Mouse (Mus musculus) splenic B cell, adult 2 months (primary cell): ENCODE data around the gene Oxgr1.

Experiments
- DNase-seq: peaks from one replicate; pipeline ENCODE4 v3.0.0-alpha.2; 2011; ENCODE audit warnings: low read depth, low spot score
- H3K27me3 ChIP-seq: 2 replicates; pipeline ENCODE4 v1.6.1; 2012; ENCODE audit warnings: mild to moderate bottlenecking, low read length, moderate library complexity, mixed read lengths; ENCODE audit not compliant: control insufficient read depth, poor library complexity, insufficient read depth, severe bottlenecking
- H3K36me3 ChIP-seq: 2 replicates; pipeline ENCODE4 v1.6.1; 2012; ENCODE audit warnings: mild to moderate bottlenecking, low read length, moderate library complexity, mixed read lengths; ENCODE audit not compliant: control insufficient read depth, poor library complexity, insufficient read depth, severe bottlenecking

Gene Oxgr1

DNA sequence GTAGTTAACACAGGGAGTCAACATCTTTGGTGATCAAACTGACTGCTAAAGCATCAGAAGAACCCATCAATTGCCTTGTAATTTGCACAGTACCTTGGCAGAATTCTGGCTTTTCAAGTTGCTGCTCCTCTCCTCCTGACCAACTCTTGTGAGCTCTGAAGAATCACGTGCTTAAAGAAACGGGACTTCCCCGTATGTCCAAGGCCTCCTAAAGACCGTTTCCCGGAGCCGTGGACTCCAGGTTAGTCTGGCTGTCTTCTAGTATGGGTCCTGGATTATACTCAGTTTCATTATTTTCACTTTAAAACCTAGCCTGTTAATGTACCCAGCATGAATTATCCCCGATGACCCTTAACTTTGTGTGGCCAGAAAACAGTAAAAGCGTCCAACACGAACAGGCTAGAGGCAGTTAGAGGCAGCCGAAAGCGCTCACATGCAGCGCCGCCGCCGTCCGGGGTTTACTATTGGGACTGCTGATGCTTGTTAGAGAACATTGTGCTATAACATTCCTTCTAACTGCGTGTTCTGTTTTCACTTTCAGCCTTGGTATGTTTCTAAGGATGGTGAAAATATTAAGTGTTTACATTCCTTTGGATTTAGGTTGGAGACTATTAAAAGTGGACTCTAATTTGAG, at the start of gene Oxgr1:
Oxgr1 (minus strand) TSS at position 249 of the 634 bp plus-strand sequence.
- DNase-seq = no peak
- no peaks in the 10 kb centered on the region for H3K36me3 ChIP-seq
- H3K27me3 ChIP-seq = no peaks in the 10 kb centered on the region

DNA sequence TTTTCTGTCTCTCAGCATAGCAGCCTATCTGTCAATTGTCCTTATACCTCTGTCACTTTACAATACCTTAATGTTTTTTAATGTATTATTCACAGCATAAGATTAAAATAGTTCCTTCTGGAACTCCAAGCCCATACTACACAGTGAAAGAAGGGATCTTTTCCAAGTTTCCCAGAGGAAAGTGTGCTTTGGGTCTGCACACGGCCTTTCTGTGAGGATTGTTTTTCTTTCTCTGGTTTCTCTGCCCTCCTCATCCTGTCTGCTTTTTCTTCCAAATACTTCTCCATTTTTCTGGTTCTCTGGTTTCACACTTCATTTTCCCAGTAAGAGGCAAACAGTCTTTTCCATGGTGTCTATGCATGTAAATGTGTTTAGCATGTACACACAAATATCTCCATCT, 48.2 kb upstream of the Oxgr1 start:
- no peak for DNase-seq
- Histone ChIP-seq H3K27me3 (no peaks in the 10 kb centered on the region), H3K36me3 (no peaks in the 10 kb centered on the region)

DNA sequence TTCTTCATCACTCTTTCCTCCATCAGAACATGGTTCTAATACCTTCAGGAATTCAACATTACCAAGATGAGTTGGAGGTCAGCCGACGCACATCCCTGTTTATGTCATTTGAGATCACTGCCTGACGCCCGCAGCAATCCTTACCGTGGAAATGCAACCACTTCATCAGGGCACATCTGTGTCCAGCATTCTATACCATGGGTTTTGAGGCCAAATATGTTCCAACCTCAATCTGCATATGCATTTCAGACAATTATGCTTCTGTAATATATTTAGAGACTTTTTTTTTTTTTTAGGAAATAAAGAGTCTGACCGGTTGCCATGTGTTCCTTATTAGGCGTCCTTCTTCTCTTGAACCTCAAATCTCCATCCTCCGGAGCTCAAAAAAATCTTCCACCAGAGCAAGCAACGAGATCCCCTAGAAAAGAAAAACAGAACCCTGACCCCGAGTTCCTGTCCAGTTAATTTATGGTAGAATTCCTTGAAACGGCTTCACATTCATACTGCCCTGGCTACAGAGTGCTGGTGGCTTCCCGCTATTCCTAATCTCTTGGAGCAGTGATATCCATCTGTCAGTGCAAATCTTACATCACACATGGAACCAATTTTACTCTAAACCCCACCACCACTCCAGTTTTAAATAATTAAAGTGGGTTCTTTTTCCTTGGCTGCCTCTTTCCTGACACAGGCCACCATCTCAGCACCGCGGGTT, 47.6 kb upstream of the Oxgr1 start:
- H3K27me3 ChIP-seq = no peaks in the 10 kb centered on the region
- DNase-seq = no peak
- H3K36me3 ChIP-seq = no peaks in the 10 kb centered on the region

DNA sequence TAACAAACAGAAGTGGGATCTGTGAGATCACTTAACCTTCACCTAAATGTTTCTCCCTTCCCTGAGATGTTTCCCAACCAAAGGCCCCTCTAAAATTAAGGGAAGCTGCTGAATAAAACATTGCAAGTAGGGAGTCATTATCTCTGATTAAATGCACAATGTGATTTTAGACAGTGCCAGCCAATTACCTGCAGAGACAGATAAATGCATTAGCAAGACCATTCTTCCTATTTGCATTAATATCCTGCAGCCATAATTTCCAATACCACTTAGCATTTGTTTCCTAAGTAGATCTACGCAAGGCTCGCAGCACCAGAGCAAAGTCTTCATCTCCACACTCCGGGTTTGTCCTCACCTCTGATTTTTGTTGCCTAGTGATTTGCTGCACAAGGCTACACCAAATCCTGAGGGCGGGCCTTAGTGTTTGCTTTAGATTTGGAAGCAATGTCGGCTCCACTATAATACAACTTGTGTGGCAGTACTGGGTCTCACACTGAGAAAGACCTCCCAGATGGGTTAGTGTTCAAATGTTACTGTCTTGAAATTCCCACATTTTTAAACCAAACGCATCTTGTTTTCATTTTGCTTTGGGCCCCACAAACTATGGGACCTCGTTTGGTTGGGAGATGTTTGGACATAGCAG, 46.9 kb upstream of the Oxgr1 start:
- no peak for DNase-seq
- H3K36me3 ChIP-seq = no peaks in the 10 kb centered on the region
- H3K27me3 ChIP-seq = no peaks in the 10 kb centered on the region

DNA sequence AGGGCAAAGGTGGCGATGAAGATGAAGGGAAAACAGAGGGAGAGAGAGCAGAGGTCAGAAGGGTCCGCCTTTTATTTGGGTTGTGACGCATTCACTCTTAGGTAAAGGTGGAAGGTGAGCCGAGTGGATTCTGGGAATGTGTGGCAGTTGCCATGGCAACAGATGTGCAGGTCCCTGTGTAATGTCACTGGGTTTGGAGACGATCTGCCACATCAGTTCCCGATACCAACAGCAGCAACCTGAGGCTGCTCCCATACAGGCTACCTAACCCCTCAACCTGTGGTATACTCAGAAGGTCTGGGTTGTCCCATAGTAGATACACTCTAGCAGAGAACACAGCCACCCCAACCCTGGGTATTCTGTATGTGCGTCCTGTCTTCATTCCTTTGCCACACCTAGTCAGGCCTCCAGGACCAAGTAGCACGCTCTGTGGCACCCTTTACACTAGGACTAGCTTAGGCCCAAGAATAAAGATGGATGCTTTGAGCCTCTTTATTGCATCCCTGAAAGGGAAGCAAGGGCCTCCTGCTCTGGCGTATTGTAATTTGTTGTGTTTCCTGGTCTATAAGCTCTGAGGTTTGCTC, 41.9 kb upstream of the Oxgr1 start:
- Histone ChIP-seq H3K36me3 (no peaks in the 10 kb centered on the region), H3K27me3 (no peaks in the 10 kb centered on the region)
- no peak for DNase-seq

DNA sequence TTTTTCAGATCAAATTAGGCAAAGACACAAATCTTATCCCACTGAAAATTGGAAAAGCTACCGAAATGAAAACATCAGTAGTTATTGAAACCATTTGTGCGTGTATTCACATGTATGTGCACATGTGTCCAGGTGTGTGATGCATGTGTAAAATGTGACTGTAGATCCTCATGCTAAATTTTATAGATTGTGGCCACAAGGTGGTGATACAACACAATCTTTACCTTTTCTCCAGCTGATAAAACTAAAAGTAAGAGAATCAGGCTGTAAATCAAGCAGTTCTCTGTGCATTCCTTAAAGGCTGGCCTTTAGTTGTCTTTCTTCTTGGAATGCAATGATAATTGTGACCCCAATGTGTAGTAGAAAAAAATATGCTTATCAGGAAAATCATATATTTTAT, 34.0 kb upstream of the Oxgr1 start:
- Histone ChIP-seq H3K27me3 (no peaks in the 10 kb centered on the region), H3K36me3 (no peaks in the 10 kb centered on the region)
- peak; percentile 4 for DNase-seq

DNA sequence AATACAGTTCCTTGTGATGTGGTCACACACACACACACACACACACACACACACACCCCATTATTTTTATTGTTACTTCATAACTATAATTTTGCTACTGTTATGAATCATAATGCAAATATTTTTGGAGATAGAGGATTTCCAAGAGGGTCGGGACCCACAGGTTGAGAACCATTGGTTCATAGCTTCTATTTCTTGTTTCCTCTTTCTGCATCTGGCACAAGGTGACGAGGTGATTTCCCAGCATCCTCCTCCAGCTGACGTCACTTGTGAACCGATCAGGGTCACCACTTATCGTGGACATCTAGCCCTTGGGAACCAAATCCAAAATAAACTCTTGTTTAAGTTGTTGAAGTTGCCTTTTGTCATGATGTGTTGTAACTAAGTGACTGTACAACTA, 33.5 kb upstream of the Oxgr1 start:
- no peaks in the 10 kb centered on the region for H3K27me3 ChIP-seq
- no peaks in the 10 kb centered on the region for H3K36me3 ChIP-seq
- DNase-seq = peak; percentile 1

DNA sequence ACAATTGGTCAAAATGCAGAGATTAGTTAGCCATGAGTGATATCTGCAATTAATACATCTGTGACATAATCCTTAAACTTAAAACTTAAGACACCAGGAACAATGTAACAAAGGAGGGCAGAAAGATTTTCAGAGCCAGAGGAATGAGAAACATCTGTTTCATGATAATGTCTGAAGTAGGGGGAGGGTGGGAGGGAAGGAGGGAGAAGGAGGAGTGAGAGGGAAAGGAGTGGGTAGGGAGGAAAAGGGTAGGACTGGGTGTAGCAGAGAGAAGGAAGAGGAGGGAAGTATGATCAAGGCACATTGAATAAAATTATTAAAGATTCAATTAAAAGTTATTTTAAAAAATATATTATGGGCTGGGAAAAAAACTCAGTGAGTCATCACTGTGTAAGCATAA, 32.0 kb upstream of the Oxgr1 start:
- H3K36me3 ChIP-seq = no peaks in the 10 kb centered on the region
- DNase-seq = no peak
- H3K27me3 ChIP-seq = no peaks in the 10 kb centered on the region

DNA sequence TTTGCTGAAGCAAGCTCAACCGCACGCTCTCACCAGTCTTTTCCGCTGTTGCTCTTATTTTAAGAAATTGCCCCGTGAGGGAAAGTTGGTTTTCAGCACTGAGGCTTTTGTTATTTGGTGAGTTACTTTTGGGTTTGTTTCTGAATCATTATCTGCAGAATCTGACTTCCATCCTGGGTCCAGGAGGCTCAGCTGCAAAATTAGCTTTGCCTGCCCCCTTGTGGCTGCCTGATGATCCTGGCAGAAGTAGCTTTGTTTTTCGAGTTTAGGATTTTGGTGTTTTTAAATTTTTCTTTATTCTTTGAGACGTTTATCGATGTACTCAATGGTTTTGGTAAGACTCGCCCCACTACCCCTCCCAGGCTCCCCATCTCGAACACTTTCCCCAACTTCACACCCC, 18.9 kb upstream of the Oxgr1 start:
- DNase-seq = no peak
- no peaks in the 10 kb centered on the region for H3K27me3 ChIP-seq
- H3K36me3 ChIP-seq = no peaks in the 10 kb centered on the region

DNA sequence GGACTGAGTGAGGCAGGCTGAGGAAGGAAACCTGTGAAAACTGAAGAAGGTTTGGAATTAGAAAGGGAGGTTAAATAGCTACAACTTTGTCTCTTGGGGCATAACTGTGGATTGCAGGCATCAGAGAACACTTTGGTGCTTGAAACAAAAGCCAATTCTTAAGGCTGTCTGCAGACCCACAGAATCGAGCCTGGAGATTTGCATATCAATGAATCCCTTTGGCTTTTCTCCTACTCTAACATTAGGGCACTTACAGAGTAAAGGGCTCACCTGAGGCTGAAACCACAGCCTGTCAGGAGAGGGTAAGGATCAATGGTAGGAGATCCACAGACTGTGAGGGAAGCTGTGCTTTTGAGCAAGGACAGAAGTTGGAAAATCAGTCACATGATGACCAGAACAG, 8.8 kb downstream of the Oxgr1 start:
- H3K36me3 ChIP-seq = no peaks in the 10 kb centered on the region
- DNase-seq = no peak
- no peaks in the 10 kb centered on the region for H3K27me3 ChIP-seq

DNA sequence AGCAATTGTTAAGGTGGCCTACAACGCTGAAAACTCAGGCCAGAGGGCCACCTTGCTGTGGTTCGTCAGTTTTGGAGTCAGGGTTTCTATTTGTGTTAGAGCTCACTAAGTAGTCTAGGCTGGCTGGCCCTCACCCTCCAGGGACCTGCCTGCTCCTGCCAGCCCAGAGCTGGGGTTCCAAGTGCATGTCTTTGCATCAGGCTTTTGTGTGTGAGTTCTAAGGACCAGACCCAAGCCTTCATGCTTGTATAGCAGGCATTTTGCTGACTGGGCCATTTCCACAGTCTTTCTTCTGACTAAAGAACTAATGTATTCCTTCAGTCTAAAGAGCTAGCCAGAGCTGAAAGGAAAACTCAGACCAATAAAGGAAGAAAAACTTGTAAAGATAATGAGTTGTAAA, 22.3 kb downstream of the Oxgr1 start:
- no peak for DNase-seq
- Histone ChIP-seq H3K27me3 (no peaks in the 10 kb centered on the region), H3K36me3 (no peaks in the 10 kb centered on the region)

DNA sequence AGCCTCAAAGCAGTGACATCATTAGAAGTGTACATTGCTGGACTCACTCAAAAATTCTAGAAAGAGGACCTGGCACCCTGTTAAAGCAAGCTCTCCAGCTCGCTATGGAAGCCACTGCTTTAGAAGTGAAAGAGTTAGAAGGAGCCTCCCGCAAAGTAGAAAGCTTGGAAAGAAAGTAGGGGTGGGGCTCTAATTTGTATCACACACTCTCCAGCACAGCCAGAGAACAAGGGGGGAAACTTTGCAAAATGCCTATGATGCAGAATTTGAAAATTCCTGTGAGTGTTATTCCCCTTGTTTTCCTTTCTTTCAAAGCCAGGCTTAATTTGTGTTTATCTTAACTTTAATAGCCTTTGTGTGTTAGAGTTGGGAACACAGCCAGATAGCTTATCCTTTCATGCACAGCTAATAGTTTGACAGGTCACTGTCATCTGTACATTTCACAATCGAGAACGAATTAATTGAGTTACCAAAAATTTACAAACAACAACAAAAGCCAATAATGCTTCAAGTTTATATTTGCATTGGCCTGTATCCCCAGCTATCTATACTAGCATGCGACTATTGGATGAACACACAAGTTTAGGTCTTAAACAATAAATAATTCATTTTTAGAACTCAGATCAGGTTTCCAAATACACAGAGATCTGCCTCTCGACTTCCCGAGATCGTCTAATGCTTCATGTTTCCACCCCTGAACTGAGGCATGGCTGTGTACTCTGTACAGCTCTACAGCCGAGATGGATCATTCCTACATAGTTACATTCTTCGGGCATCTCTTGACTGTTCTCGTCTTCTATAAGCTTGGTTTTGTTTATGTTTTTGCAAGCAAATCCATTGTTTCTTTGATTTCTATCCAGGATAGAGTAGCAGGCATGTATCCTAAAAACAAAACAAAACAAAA, 32.0 kb downstream of the Oxgr1 start:
- no peaks in the 10 kb centered on the region for H3K36me3 ChIP-seq
- H3K27me3 ChIP-seq = no peaks in the 10 kb centered on the region
- no peak for DNase-seq

DNA sequence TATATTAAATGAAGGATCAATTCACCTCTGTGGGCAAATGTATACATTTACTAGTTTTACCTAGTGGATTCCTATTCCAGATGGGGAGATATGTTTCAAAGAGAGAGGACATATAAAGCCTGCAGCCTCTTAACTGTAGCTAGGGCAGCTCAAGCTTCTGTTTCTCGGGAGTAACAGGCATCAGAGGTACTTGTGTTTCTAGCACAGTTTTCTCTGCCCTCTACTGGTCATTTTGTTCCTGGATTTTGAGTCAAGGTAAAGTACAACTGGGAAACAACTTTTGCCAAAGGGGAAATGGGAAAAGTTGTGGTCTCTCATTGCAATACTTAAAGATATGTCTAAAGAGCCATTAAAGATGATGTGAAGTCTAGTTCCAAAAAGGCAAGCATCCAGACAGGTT, 37.1 kb downstream of the Oxgr1 start:
- no peaks in the 10 kb centered on the region for H3K36me3 ChIP-seq
- no peak for DNase-seq
- no peaks in the 10 kb centered on the region for H3K27me3 ChIP-seq

DNA sequence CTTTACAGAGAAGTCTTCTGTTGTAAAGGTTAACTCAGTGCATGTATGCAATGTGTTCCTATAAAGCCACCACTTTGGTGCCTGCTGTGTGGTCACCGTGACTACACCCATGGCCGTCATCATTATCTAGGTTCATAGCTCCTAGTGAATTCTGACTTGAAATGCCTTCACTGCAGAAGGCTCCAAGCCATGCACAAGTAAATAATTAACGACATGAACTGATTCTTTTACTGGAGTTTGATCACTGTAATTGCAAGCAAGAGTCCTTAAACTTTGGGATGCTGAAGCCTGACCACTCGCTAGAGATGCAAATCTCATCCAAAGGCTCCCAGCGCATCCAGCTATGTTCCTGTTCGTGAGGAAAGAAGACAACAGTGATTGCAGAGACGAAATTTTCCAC, 38.6 kb downstream of the Oxgr1 start:
- no peak for DNase-seq
- Histone ChIP-seq H3K36me3 (no peaks in the 10 kb centered on the region), H3K27me3 (no peaks in the 10 kb centered on the region)
